Mouse (Mus musculus) bone marrow macrophage, adult 2 months (primary cell): ENCODE results near the gene Cntf.

Source experiments
- CTCF ChIP-seq: IDR thresholded peaks from 2 replicates; pipeline ENCODE4 v1.5.1; 2012; ENCODE audit warnings: low read depth, mild to moderate bottlenecking, low read length, moderate library complexity
- POLR2A ChIP-seq: IDR thresholded peaks from 2 replicates; pipeline ENCODE4 v1.6.1; 2012; ENCODE audit warnings: mild to moderate bottlenecking, low read depth, low read length, borderline replicate concordance

DNA sequence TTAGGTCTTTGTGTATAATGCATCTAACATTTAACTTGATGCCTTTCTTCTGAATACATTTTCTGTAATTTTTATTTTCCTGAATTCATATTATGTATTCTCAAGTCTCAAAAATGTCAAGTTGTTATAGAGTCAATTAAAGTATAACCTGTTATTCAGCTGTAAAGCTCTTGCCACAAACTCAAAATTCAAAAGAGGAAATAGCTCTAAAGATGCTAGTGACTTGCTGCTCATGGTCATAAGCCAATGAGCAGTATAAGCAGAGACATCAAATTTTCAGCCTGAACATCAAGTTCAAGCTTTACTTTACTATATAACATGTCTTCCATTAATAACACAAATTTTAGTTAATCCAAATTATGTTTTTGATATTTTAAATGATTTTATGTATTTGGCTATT, 26.9 kb upstream of the Cntf start:
- TF ChIP-seq CTCF (no peak), POLR2A (no peak)
